Mouse (Mus musculus) cortical plate, adult 2 months (tissue): ENCODE data around the gene Rps6kc1.

ENCODE experiments used
- CTCF ChIP-seq: fragments of 200-500 bp; IDR thresholded peaks from 2 replicates; pipeline ENCODE4 v1.5.1; 2011; ENCODE audit warnings: mild to moderate bottlenecking, control low read depth, low read length; ENCODE audit not compliant: insufficient read depth; ENCODE audit errors: extremely low read depth
- POLR2A ChIP-seq: fragments of 200-500 bp; IDR thresholded peaks from 2 replicates; pipeline ENCODE4 v1.6.1; 2011; ENCODE audit warnings: mild to moderate bottlenecking, low read length, control low read depth; ENCODE audit not compliant: insufficient read depth; ENCODE audit errors: extremely low read depth

DNA sequence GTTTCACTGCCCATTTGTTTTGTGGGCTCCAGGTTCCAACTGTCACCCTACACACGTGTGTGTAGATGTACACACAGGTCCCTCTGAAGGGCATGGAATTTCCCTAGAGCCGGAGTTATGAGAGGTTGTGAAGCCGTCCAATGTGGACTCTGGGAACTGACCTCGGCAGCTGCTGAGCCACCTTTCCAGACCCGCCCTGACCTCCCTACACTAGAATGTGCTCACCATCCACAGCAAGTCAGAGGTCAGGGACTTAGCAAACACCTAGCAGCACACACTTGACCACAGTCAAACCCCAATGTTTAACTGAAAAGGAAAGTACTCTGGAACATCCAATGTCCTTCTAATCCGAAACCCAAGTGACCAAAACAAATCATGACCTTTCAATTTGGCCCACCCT is 30.9 kb downstream of the Rps6kc1 start:
- TF ChIP-seq CTCF (no peak), POLR2A (no peak)
